Mouse (Mus musculus) CD4-positive naive resting alpha-beta T cell, adult 57 days (primary cell): Measurements from ENCODE around the gene Gm12184. TPM values are rescaled to one million over a fixed set of nuclear protein-coding genes. Genes with fewer than 3 reads are reported as not detected.

ENCODE experiments used
- total RNA-seq: library from RNA; stranded (reverse); gene quantifications from one replicate; pipeline ENCODE4 v1.2.4, GENCODE M21; 2023

Gm12184 gene
- 1.3 TPM for total RNA-seq

GRCm38 (mm10) chr11:48825979-48826751 lies at the start of gene Gm12184, which contains the start of gene Trim7:
Gm12184 (minus strand) TSS chr11:48826655.
Trim7 (plus strand) TSS chr11:48826140.

DNA sequence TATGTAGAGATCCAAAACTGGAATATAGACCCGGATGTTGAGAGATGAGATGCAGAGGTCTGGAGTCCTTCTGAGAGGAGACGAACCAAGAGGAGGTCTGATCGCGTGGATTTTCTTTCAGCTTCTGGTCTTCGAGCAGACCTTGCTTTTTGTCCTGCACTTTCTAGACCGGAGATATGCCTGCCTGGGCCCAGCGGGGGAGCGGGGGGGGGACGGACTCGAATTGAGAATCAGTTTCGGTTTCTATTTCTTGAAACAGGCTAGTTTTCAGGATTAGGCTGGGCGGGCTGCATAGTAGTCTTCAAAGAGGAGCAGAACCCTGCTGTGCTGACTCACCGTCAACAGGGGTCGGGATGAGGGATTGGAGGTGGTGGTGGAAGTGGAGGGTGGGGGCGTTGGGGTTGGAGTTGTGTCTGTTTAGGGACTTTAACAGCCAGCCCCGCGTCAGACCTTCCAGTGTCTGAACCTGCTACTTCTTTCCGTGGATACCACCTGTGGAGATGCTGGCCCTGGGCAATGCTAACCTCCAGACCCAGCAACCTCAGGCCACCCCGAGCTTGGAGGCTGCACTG lies 44.8 kb upstream of the Gm12184 start, which contains the start of gene Irgm1:
TSS of gene Irgm1 (minus strand) at position 483 of the 572 bp plus-strand sequence.

GRCm38 (mm10) chr11:48816800-48817665 lies 9.4 kb downstream of the Gm12184 start, which contains the start of gene Trim41:
Trim41 (minus strand) TSS chr11:48817353.

GRCm38 (mm10) chr11:48799921-48800701 lies 26.3 kb downstream of the Gm12184 start, which contains the start of gene Rack1:
Rack1 (plus strand) TSS chr11:48800332.

Other genes with a start within 250 kb of the Gm12184 start
- 2,005 TPM for gene Rack1, start 26.3 kb downstream of the Gm12184 start, total RNA-seq
- gene Trim41, start 9.3 kb downstream of the Gm12184 start, total RNA-seq, result 30.0 TPM
- gene Trim7, start 515 bp downstream of the Gm12184 start, total RNA-seq, result 5.9 TPM
- gene Irgm1, start 45.0 kb upstream of the Gm12184 start, total RNA-seq, result 47.4 TPM
- gene Gm5431, start 75.6 kb upstream of the Gm12184 start, total RNA-seq, result 20.8 TPM
- gene Psme2b, start 119.5 kb upstream of the Gm12184 start, total RNA-seq, result 39.6 TPM
- 1.0 TPM for gene Olfr56, start 152.2 kb upstream of the Gm12184 start, total RNA-seq
- 75.3 TPM for gene 9930111J21Rik1, start 152.7 kb upstream of the Gm12184 start, total RNA-seq
- gene Gm12185, start 165.6 kb upstream of the Gm12184 start, total RNA-seq, result 50.5 TPM
- gene Tgtp1, start 167.5 kb upstream of the Gm12184 start, total RNA-seq, result 82.7 TPM
- gene 9930111J21Rik2, start 224.6 kb upstream of the Gm12184 start, total RNA-seq, result 78.9 TPM
- 40.7 TPM for gene Tgtp2, start 237.6 kb upstream of the Gm12184 start, total RNA-seq
- 140 TPM for gene Ifi47, start 249.9 kb upstream of the Gm12184 start, total RNA-seq